Mouse (Mus musculus) gastrocnemius, postnatal 36 days (tissue): ENCODE measurements around the gene Olfml2a. TPM values are rescaled to one million over a fixed set of nuclear protein-coding genes. Genes with fewer than 3 reads are reported as not detected.

Source experiments
- DNase-seq, 2 experiments: peaks; one replicate each; pipeline ENCODE4 v3.0.0; 2022
- intact Hi-C: fragments of 180-260 bp; cut with DNase I; formaldehyde crosslinking; loops from one replicate; pipeline ENCODE4 v1.15.1; 2025
- long read RNA-seq, 2 experiments: library from polyadenylated mRNA; stranded (forward); transcript quantifications; one replicate each; pipeline ENCODE4 v2.0.0; 2021
- total RNA-seq, 2 experiments: library from RNA; stranded (reverse); gene quantifications; 2 replicates each; pipeline ENCODE4 v1.2.3; 2021

Gene Olfml2a
- total RNA-seq, result 1 to 10 TPM; 5.3 to 6.1 TPM
- long read RNA-seq, experiment 1, full-length matches to known transcripts, result 1 of 2 reads
- long read RNA-seq, experiment 1, partial matches to known transcripts, result 0 of 2 reads
- long read RNA-seq, experiment 1, other reads (novel, unspliced or antisense), result 1 of 2 reads
- long read RNA-seq, experiment 2, partial matches to known transcripts, result 0 of 7 reads
- long read RNA-seq, experiment 2, other reads (novel, unspliced or antisense), result 7 of 7 reads

DNA sequence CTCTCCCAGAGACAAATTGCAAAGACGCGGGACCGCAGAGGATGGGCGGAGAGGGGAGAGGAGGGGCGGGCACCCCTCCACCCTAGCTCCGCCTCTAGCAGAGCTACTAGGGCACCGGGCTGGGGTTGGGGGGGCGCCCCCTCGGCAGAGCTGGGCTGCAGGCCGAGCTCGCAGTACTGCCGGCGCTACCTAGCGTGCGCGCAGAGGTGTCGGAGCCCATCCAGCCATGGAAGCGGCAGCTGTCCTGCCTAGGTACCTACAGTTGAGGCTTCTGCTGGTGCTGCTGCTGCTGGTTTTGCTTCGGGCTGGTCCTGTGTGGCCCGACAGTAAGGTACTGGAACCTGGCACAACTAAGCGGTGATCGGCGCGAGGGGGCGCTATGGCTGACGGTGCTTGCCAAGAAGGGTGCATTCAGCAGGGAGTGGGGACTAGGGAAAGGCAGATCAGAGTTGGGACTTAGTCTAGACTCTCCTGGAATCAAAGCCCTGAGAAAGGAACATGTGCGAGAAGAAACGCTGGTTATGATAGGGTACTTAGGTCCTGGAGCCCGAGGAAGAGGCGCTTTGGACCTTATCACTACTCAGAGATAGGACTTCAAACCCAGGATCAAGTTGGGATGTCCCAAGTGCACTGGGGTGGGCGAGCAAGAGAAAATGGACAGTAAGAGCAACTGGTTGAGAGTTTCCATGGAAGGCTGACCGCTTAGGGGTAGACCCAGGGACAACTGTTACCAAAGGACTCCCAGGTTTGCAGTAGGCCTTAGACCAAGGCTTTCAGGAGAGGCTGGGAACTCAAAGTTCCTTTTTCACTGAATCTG lies at the start of gene Olfml2a:
Gene Olfml2a (plus strand): TSS at position 128 of the 817 bp plus-strand sequence.
- peak; percentile 67 to 82 for DNase-seq
- intact Hi-C loops, result no loop called here

DNA sequence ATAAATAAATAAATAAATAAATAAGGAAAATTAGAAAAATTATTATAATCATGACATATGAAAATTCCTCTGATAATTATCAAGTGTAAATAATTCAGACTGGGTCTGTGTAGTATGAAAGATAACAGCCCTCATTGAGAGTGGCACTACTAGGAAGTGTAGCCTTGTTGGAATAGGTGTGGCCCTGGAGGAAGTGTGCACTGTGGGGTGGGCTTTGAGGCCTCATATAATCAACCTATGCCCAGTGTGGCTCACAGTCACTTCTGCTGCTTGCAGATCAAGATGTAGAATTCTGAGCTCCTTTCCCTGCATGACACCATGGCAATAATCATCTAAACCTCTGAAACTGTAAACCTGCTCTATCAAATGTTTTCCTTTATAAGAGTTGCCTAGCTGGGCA lies 28.9 kb upstream of the Olfml2a start:
- no peak for DNase-seq
- intact Hi-C loops, result no loop called here

DNA sequence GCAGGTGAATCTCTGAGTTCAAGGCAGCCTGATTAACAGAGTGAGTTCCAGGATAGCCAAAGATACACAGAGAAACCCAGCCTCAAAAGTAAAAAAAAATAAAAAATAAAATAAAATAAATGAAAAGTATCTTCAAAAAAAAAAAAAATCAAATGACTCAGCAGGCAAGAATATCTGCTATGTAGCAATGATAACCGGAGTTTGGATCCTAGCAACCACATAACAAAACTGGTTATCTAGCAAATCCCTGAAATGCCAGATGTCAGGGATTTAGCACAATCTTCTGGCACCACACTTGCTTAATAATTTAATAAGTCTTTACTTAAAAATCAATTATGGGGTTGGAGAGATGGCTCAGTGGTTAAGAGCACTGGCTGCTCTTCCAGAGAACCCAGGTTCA lies 27.5 kb upstream of the Olfml2a start:
- DNase-seq, result no peak
- intact Hi-C loops, result no loop called here

DNA sequence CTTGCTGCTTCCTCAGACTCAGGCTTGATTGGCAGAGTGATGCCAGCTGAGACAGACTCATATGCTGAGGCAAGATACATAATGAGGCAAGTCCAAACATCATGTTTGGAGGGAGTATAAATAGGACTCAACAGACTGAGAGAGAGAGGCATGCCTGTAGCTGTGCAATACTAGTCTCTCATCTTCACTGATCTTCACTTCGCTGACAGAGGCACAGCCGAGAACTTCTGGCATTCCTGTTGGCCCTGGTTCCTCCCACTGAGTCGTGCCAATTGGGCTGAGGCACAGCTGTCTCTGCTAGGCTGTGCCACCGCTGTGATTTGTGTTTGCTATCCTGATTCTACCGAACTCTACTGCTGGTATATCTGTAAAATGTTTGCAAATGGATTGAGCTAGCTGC lies 25.7 kb upstream of the Olfml2a start:
- intact Hi-C loops, result no loop called here
- DNase-seq, result peak in 1 of 2 experiments; percentile 38

DNA sequence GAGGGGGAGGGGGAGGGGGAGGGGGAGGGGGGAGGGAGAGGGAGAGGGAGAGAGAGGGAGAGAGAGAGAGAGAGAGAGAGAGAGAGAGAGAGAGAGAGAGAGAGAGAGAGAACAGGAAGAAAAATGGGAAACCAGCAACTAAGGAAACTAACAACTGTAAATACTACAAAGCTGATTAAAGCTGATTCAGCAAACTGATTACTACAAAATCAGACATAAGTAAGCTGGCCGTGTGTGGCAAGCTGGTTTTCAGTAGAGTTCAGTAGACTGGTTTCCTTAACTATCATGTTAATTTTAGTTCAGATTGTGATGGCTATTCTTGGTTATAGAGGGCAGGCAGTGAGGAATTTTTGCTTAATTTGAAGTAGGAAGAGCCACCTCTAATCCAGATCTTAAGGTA lies 23.2 kb upstream of the Olfml2a start:
- no peak for DNase-seq
- intact Hi-C loops, result no loop called here

DNA sequence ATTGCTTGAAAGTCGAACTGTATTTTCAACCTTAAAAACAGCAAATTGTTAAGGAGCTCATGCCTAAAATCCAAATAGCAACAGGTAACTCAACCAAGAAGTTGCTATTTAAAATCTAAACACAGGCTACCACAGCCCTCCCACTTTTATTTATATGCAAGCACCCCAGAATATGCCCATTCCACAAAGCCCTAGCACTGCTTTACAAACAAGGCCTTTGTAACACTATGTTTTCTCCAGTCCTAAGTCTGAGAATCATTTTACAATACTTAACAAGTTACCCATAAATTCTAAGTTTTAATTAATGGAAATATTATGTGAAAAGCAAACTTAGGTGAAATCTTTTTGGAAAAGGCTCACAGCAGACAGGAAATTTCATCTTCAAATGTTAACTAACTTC lies 17.3 kb upstream of the Olfml2a start:
- intact Hi-C loops, result no loop called here
- no peak for DNase-seq

DNA sequence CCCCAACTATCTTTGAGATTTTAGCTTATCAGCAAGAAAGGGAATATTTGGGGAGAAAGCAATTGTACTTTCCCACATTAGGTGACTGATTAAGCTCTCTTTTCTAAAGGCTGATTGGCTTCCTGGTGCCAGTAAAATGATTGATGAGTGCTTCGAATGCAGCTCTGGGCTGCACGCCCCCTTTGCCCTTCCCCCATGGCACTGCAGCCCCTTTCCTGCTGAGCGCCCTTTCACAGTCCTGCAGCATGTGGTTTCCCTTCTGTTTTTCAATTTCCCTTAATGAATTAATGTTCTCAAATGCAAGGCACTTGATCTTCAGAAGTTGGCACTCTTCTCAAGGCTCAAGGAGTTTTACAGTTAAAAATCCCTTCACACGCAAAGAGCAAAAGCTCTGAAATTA lies 16.8 kb upstream of the Olfml2a start:
- intact Hi-C loops, result no loop called here
- DNase-seq, result no peak

DNA sequence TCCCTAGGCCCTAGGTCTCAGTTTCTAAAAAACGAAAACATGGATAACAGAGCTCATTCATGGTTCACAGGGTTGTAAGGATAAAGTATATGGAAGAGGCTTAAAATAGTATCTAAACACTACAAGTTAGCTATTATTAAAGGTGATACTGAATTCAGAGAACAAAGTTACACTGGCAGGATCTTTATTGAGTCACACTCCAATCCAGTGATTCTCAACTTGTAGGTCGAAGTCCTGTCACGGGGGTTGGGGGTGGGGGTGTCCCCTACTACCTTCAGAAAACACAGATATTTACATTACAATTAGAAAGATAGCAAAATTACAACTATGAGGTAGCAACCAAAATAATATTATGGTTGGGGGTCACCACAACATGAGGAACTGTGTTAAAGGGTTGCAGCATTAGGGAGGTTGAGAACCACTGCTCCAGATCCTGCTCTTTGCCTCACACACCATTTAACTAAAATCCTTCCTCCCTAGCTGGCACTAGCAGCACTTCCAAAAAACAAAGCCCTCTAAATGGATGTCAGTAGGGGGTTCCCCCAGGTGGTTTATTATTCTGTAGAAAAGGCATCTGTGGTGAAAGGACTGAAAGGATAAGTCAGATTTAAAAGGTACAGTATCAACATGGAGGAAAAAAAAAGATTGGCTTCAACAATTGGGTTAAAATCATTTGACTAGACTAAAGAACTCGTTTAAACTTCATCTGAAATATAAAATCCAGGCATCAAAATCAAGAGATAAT lies 14.7 kb upstream of the Olfml2a start:
- DNase-seq, result no peak
- intact Hi-C loops, result no loop called here

DNA sequence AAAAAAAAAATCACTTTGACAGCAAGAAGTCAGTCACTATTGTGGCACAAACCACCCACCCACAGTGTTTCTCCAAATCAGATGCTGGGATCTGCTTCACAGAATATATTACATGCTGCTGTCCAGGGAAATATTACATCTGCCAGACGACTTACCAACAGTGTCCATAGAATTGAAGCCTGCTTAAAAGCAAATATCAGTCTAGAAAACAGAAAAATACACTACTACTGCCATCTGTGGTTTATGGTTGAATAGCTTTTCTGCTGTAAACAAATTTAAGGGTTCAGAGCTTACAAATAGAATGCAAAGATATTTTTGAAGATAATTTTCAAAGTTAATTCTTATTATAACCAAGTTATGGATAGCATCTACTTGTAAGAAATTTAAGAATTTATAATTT lies 10.4 kb upstream of the Olfml2a start:
- intact Hi-C loops, result loop anchor here (10.0 kb wide), 1 partner anchor 273 kb away; the partner anchor contains the start of gene Scai

DNA sequence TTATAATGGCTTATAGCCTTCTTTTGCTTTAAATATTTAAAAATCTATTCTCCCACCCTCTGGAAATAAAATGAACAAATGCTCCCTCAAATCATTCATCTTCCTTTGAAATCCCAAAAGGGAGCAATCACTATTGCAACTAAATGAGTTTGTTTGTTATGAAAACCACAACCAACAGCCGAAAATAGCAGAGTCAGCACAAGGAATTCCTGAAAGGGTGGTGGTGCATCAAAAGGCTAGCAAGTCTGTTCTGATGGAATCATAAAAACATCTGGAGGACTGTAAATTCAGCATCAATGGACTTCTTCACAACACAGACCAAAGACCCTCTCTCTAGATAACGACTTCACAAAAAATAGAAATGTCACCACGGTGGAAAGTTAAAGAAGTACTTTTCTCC lies 8.3 kb upstream of the Olfml2a start:
- DNase-seq, result no peak
- intact Hi-C loops, result loop anchor here (10.0 kb wide), 1 partner anchor 271 kb away; the partner anchor contains the start of gene Scai

More for the DNA sequence above, 10.4 kb upstream of the Olfml2a start:
- DNase-seq, result no peak

DNA sequence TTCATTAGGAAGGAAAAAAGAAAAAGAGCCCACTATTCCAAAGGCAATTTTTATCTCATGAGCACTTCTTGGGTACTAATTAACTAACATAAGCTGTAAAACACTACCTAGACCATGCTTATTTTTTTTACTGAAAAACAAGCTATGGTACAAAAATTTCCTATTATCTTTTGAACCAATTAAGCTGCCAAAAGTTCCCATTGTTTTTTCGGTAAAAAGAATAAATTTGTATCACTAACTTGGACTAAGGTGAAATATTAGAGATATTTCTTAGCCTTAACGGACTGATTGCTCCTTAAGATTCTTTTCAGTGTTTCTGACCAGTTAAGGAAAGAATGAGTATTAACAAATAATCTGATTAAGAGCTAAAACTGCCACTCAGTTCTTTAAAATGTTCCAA lies 7.9 kb upstream of the Olfml2a start:
- no peak for DNase-seq
- intact Hi-C loops, result loop anchor here (10.0 kb wide), 1 partner anchor 271 kb away; the partner anchor contains the start of gene Scai

DNA sequence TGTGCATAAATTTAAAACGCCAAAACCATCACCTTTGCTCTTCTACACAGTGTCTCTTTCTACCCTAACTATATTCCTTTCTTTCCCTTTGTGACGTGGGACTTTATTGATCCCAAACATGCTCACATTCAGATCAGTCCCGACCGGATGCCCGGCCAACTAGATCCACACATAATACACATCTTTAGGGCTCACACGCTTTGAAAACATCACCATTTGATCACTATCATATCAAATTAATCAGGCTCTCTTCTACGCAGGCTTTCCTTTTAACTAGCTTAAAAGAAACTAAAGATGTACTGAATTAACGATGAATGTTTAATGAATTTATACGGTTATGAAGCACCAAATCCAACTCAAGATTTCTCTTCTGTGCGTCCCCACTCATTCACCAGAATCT lies 7.2 kb upstream of the Olfml2a start:
- no peak for DNase-seq
- intact Hi-C loops, result loop anchor here (10.0 kb wide), 1 partner anchor 270 kb away; the partner anchor contains the start of gene Scai

DNA sequence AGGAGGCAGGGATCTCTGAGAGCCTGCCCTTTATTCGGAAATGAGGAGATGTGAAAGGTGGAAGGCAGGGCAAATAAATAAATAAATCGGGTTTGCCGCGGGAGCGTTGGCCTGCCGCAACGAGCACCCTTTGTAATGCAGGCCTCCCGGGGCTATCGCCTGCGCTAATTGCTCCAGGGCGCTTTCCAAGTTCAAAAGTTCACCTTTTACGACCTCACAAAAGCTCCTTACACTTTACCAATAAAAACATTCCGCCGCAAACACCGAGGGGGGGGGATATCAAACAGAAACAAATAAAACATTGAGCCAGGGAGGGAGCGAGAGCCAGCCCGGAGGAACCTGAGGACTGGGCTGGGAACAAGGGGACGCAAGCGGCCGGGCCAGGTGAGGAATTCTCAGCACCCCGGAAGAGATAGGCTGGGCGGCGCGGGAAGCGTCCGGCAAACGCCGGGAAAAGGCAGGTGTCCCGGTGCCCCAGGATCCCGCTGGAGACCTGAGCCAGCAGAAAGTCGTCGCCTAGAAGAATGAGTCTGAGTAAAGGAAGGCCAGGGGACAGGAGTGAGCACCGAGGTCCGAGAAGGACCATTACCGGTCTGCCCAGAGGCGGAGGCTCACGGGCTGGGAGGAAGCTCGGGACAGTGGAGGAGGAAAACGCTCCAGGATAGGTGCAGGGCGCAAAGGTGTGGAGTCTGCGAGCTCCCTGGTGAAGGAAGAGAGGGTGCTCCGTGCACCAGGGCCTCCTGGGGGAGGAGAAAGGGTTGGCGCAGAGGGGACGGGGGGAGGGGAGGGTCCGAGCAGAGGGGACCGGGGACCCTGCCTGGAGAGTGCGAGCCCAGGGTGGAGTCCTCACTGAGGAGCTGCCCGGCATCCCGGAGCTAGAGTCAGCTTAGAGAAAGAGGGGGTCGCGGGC lies 6.4 kb upstream of the Olfml2a start:
- DNase-seq, result no peak
- intact Hi-C loops, result loop anchor here (10.0 kb wide), 1 partner anchor 269 kb away; the partner anchor contains the start of gene Scai

DNA sequence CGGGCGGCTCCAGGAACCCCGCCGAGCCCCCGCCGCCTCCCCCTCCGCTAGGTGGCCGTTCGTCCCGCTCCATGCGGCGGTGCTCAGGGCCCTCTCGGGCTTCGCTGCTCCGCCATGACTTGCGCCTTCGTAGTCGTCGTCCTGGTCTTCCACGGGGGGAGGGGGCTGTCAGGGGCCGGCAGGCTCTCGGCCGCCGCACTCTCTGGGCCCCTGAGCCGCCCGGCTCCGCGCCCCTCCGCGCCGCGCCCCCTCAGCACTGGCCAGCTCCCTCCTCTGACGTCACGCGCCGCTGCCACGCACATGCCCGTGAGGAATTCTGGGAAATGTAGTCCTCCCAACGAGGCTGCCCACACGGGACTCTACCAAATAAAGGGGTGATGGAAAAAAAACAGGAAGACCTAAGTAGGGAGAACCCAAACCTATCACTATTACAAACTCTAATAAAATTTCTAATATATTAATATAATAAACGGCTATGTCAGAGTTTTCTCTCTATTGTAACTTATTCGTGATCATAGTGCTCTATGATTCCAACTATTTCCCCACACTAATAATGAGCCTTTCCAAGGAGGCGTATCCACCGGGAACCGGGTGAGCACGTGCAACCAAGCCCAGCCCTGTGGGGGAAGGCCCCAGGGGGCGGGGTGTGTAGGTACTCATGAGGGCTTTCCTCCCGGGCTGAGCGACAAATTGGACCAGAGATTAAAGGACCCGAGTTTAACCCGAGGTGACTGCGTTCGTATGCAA lies 5.5 kb upstream of the Olfml2a start:
- intact Hi-C loops, result loop anchor here (10.0 kb wide), 1 partner anchor 268 kb away; the partner anchor contains the start of gene Scai
- peak; percentile 86 to 88 for DNase-seq

DNA sequence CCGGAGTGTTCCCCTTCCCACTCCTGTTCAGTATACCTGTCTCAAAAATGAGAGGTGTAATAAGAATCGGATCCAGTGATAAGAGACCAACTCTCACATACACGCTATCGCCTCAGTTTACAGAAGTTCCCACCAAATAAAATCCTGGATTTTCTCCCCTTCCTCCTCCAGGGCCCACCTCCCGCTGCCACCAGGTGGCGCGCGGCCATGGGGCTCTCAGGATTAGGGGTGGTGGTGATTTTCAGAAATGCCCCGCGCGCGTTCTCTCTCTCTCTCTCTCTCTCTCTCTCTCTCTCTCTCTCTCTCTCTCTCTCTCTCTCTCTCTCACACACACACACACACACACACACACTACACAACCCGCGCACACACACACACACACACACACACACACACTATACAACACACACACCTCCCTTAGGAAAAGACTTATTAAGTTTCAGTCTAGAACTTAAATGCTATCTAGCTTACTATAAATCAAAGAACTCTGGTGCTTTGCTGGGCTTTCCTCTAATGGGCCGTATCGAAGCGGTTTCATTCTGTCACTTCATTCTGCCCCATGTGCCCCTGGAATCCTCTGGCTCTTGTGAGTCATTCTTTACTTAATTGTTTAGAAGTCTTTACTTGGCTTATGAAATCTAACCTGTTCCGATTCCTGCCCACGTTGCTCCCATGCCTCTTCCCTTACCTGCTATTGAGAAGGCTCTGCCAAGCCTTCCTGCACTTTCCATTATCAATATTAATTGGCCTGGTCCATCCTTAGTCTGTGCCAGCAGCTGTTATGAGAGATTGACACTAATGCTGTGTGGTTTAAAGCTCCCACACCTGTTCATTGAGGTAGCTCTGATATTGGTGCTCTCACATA lies 4.4 kb upstream of the Olfml2a start, which contains the start of gene Nr6a1:
Gene Nr6a1 (minus strand): TSS at position 574 of the 865 bp plus-strand sequence.
- DNase-seq, result peak in 1 of 2 experiments; percentile 66
- intact Hi-C loops, result loop anchor here (1.0 to 10.0 kb wide), 2 partner anchors 71 to 267 kb away; partner anchors contain the start of gene Scai

DNA sequence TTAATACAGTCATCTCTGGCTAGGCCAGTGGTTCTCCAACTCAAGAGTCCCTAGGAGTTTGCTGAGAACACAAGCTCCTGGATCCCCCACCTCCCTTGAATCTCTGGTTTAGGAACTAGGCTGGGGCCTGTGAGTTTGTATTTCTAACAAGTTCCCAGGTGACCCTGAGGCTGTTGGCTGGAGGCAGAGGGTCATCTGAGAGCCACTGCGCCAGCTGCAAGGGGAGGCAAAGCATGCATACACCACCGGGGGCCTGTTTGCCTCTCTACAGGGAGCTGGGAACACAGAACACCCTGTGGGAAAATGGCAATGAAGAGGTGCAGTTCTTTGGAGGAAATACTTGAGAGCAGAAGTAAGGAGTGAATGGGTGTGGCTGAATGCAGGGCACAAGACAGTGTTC lies 1.5 kb upstream of the Olfml2a start:
- intact Hi-C loops, result no loop called here
- DNase-seq, result no peak

DNA sequence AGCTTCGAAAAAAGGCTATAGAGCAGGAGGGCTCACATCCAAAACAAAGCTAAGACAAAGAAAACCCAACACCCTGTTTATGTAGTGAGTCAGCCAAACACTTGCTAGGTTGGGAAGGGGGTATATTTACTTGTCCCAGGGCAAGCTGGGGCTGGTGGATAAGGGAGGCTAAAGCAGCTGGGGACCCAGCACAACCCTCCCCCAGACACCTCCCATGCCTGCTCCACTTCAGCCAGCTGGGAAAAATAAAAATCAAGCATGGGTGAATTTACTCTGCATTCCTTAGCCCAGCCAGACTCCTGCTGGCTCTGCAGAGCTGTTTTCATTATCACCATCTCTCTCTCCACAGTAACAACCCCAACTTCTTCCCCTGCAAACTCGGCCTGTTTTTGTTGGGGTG lies 2.2 kb downstream of the Olfml2a start:
- no peak for DNase-seq

DNA sequence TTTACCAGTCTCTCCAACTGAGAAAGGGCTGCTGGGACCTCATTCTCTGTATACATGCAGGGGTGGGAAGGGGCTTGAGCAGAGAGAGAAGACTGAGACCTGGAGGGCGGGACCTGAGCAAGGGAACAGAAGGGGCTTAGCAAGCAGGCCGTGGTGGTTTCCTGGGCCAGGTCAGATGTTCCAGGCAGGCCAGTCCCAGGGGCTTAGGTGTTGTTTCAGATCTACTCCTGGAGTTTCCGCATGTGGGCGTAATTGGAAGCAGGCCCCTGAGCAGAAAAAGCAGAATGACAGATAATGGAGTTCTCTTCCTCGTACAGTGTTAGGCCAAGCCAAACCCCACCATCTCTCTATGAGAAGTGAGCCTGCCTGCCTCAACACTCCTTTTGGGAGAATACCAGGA lies 3.2 kb downstream of the Olfml2a start:
- intact Hi-C loops, result no loop called here

More for the DNA sequence above, 2.2 kb downstream of the Olfml2a start:
- intact Hi-C loops, result no loop called here

More for the DNA sequence above, 3.2 kb downstream of the Olfml2a start:
- DNase-seq, result no peak
